Mouse (Mus musculus): ENCODE measurements around the gene Snx17. TPM values are rescaled to one million over a fixed set of nuclear protein-coding genes. Genes with fewer than 3 reads are reported as not detected.
A peak's percentile ranks its signal among the peaks of the same experiment; 100 is the strongest.

Gene Snx17
- polyA plus RNA-seq, 1 experiment from 2014 or later = 140 TPM

GRCm38 (mm10) chr5:31183678-31184077 is 9.3 kb upstream of the Snx17 start:
- no peak overlapping the region for H3K4me3 ChIP-seq
- 66% methylated on average over 4 of the region's 4 CpGs for WGBS
- ATAC-seq (ENCODE audit: low FRiP score) = no peak

GRCm38 (mm10) chr5:31188223-31188840 is 4.7 kb upstream of the Snx17 start:
- no peaks in the 10 kb centered on the region for H3K27me3 ChIP-seq
- no peaks in the 10 kb centered on the region for H3K9me3 ChIP-seq (replicated peaks)
- no peak for ATAC-seq (ENCODE audit: low FRiP score)
- 81% methylated on average over 4 of the region's 4 CpGs for WGBS
- peaks cover 11% of the 10 kb centered on the region for H3K4me1 ChIP-seq
- H3K27ac ChIP-seq = no peak overlapping the region
- H3K4me3 ChIP-seq = no peak overlapping the region
- no peak overlapping the region for H3K4me2 ChIP-seq (replicated peaks)
- H3K9ac ChIP-seq = no peak overlapping the region
- H3K36me3 ChIP-seq = peaks cover 43% of the 10 kb centered on the region

More at GRCm38 (mm10) chr5:31183678-31184077, 9.3 kb upstream of the Snx17 start:
- Histone ChIP-seq H3K4me2 (replicated peaks) (no peak overlapping the region), H3K27ac (no peak overlapping the region), H3K4me1 (peaks cover 8% of the 10 kb centered on the region), H3K9me3 (replicated peaks) (no peaks in the 10 kb centered on the region), H3K9ac (no peak overlapping the region), H3K27me3 (no peaks in the 10 kb centered on the region), H3K36me3 (peaks cover 22% of the 10 kb centered on the region)

GRCm38 (mm10) chr5:31190201-31190600 is 2.8 kb upstream of the Snx17 start:
- H3K27ac ChIP-seq = no peak overlapping the region
- H3K27me3 ChIP-seq = no peaks in the 10 kb centered on the region
- H3K4me2 ChIP-seq (replicated peaks) = no peak overlapping the region
- no peak overlapping the region for H3K4me3 ChIP-seq
- H3K9me3 ChIP-seq (replicated peaks) = no peaks in the 10 kb centered on the region
- no peak overlapping the region for H3K9ac ChIP-seq
- ATAC-seq (ENCODE audit: low FRiP score) = no peak
- peaks cover 52% of the 10 kb centered on the region for H3K36me3 ChIP-seq
- WGBS = 91% methylated on average over 9 of the region's 9 CpGs
- H3K4me1 ChIP-seq = peaks cover 22% of the 10 kb centered on the region

- Histone ChIP-seq H3K27ac (peak overlapping the region; percentile 83), H3K27me3 (no peaks in the 10 kb centered on the region), H3K4me2 (replicated peaks) (peak overlapping the region; percentile 87), H3K36me3 (peaks cover 65% of the 10 kb centered on the region), H3K4me1 (peaks cover 22% of the 10 kb centered on the region), H3K9ac (peak overlapping the region; percentile 67), H3K4me3 (peak overlapping the region; percentile 80), H3K9me3 (replicated peaks) (no peaks in the 10 kb centered on the region)
- ATAC-seq (ENCODE audit: low FRiP score) = peak; percentile 64
- 17% methylated on average over 42 of the region's 42 CpGs for WGBS
Measured at GRCm38 (mm10) chr5:31192045-31192938, 735 bp upstream of the Snx17 start.

GRCm38 (mm10) chr5:31193631-31194281 is 729 bp downstream of the Snx17 start:
- H3K27me3 ChIP-seq = no peaks in the 10 kb centered on the region
- peaks cover 22% of the 10 kb centered on the region for H3K4me1 ChIP-seq
- H3K9me3 ChIP-seq (replicated peaks) = no peaks in the 10 kb centered on the region
- H3K9ac ChIP-seq = peak overlapping the region; percentile 85
- H3K27ac ChIP-seq = peak overlapping the region; percentile 83
- peak overlapping the region; percentile 87 for H3K4me2 ChIP-seq (replicated peaks)
- 15% methylated on average over 25 of the region's 25 CpGs for WGBS
- H3K36me3 ChIP-seq = peaks cover 65% of the 10 kb centered on the region
- peak; percentile 41 for ATAC-seq (ENCODE audit: low FRiP score)
- peak overlapping the region; percentile 80 for H3K4me3 ChIP-seq

- 94% methylated on average over 16 of the region's 16 CpGs for WGBS
- peaks cover 68% of the 10 kb centered on the region for H3K36me3 ChIP-seq
- no peak for ATAC-seq (ENCODE audit: low FRiP score)
Measured at GRCm38 (mm10) chr5:31194486-31195485, 1.8 kb downstream of the Snx17 start.

GRCm38 (mm10) chr5:31195671-31196070 is 2.6 kb downstream of the Snx17 start:
- ATAC-seq (ENCODE audit: low FRiP score) = no peak
- H3K9me3 ChIP-seq (replicated peaks) = peaks cover 6% of the 10 kb centered on the region

More at GRCm38 (mm10) chr5:31194486-31195485, 1.8 kb downstream of the Snx17 start:
- Histone ChIP-seq H3K27ac (no peak overlapping the region), H3K4me2 (replicated peaks) (peak overlapping the region; percentile 87; the same call in 1 of the 2 replicates), H3K9ac (no peak overlapping the region), H3K4me1 (peaks cover 22% of the 10 kb centered on the region), H3K4me3 (peak overlapping the region; percentile 80; the same call in 1 of the 2 replicates), H3K9me3 (replicated peaks) (no peaks in the 10 kb centered on the region), H3K27me3 (no peaks in the 10 kb centered on the region)

GRCm38 (mm10) chr5:31196207-31196606 is 3.2 kb downstream of the Snx17 start:
- no peak overlapping the region for H3K9ac ChIP-seq
- H3K9me3 ChIP-seq (replicated peaks) = peaks cover 6% of the 10 kb centered on the region
- H3K36me3 ChIP-seq = peaks cover 62% of the 10 kb centered on the region
- no peak overlapping the region for H3K4me3 ChIP-seq
- peaks cover 33% of the 10 kb centered on the region for H3K4me1 ChIP-seq
- no peak for ATAC-seq (ENCODE audit: low FRiP score)
- H3K27ac ChIP-seq = no peak overlapping the region
- H3K4me2 ChIP-seq (replicated peaks) = no peak overlapping the region
- 94% methylated on average over 10 of the region's 10 CpGs for WGBS
- no peaks in the 10 kb centered on the region for H3K27me3 ChIP-seq

More at GRCm38 (mm10) chr5:31195671-31196070, 2.6 kb downstream of the Snx17 start:
- Histone ChIP-seq H3K36me3 (peaks cover 66% of the 10 kb centered on the region), H3K27me3 (no peaks in the 10 kb centered on the region), H3K4me2 (replicated peaks) (no peak overlapping the region), H3K27ac (no peak overlapping the region), H3K4me1 (peaks cover 27% of the 10 kb centered on the region), H3K9ac (no peak overlapping the region), H3K4me3 (no peak overlapping the region)
- WGBS = 94% methylated on average over 4 of the region's 4 CpGs

GRCm38 (mm10) chr5:31197072-31197471 is 4.0 kb downstream of the Snx17 start:
- H3K9ac ChIP-seq = no peak overlapping the region
- H3K4me1 ChIP-seq = peaks cover 28% of the 10 kb centered on the region
- H3K27ac ChIP-seq = no peak overlapping the region
- WGBS = 92% methylated on average over 12 of the region's 12 CpGs
- H3K9me3 ChIP-seq (replicated peaks) = peaks cover 6% of the 10 kb centered on the region
- no peak for ATAC-seq (ENCODE audit: low FRiP score)
- peaks cover 62% of the 10 kb centered on the region for H3K36me3 ChIP-seq
- H3K4me3 ChIP-seq = no peak overlapping the region
- H3K27me3 ChIP-seq = no peaks in the 10 kb centered on the region
- no peak overlapping the region for H3K4me2 ChIP-seq (replicated peaks)

- no peak overlapping the region for H3K9ac ChIP-seq
- no peak overlapping the region for H3K4me3 ChIP-seq
- no peak overlapping the region for H3K27ac ChIP-seq
- no peak overlapping the region for H3K4me2 ChIP-seq (replicated peaks)
- H3K36me3 ChIP-seq = peaks cover 67% of the 10 kb centered on the region
- peaks cover 31% of the 10 kb centered on the region for H3K4me1 ChIP-seq
- 85% methylated on average over 9 of the region's 9 CpGs for WGBS
- ATAC-seq (ENCODE audit: low FRiP score) = no peak
- no peaks in the 10 kb centered on the region for H3K27me3 ChIP-seq
- H3K9me3 ChIP-seq (replicated peaks) = peaks cover 6% of the 10 kb centered on the region
Measured at GRCm38 (mm10) chr5:31198170-31198569, 5.1 kb downstream of the Snx17 start.

GRCm38 (mm10) chr5:31198616-31199320 is 5.7 kb downstream of the Snx17 start:
- no peak overlapping the region for H3K9ac ChIP-seq

More at GRCm38 (mm10) chr5:31198616-31199320, 5.7 kb downstream of the Snx17 start:
- Histone ChIP-seq H3K27ac (no peak overlapping the region), H3K36me3 (peaks cover 73% of the 10 kb centered on the region), H3K4me1 (peaks cover 32% of the 10 kb centered on the region), H3K4me2 (replicated peaks) (no peak overlapping the region), H3K9me3 (replicated peaks) (peaks cover 6% of the 10 kb centered on the region), H3K27me3 (no peaks in the 10 kb centered on the region), H3K4me3 (no peak overlapping the region)
- no peak for ATAC-seq (ENCODE audit: low FRiP score)
- 84% methylated on average over 5 of the region's 5 CpGs for WGBS
